Mouse (Mus musculus) kidney, embryonic 14.5 days (tissue): ENCODE data around the gene Dirc2. TPM values are rescaled to one million over a fixed set of nuclear protein-coding genes. Genes with fewer than 3 reads are reported as not detected.

Experiments used
- ATAC-seq: fragments of 200-750 bp; cut with Nextera tagmentation; 2 replicates; pipeline ENCODE4 v1.8.0; 2017; ENCODE audit warnings: moderate number of reproducible peaks, mild to moderate bottlenecking, moderate TSS enrichment, moderate library complexity; ENCODE audit not compliant: low FRiP score, low TSS enrichment
- H3K27ac ChIP-seq: fragments of 300-500 bp; sonication (generic); 2 replicates; pipeline ENCODE4 v1.5.1; 2014; ENCODE audit warnings: low read depth, mild to moderate bottlenecking, low read length, moderate library complexity, mixed read lengths
- H3K27me3 ChIP-seq: fragments of 300-500 bp; sonication (generic); 2 replicates; pipeline ENCODE4 v1.6.1; 2014; ENCODE audit warnings: mild to moderate bottlenecking, low read length; ENCODE audit not compliant: control insufficient read depth, insufficient read depth
- H3K36me3 ChIP-seq: fragments of 300-500 bp; sonication (generic); 2 replicates; pipeline ENCODE4 v1.6.1; 2014; ENCODE audit warnings: low read length, mixed read lengths; ENCODE audit not compliant: control insufficient read depth, insufficient read depth
- H3K4me1 ChIP-seq: fragments of 300-500 bp; sonication (generic); 2 replicates; pipeline ENCODE4 v1.6.1; 2014; ENCODE audit warnings: low read length, mixed read lengths; ENCODE audit not compliant: control insufficient read depth, insufficient read depth
- H3K4me2 ChIP-seq: fragments of 300-500 bp; sonication (generic); replicated peaks from 2 replicates; pipeline ENCODE4 v1.6.1; 2014; ENCODE audit warnings: low read depth, mild to moderate bottlenecking, low read length
- H3K4me3 ChIP-seq: fragments of 300-500 bp; sonication (generic); 2 replicates; pipeline ENCODE4 v1.5.1; 2014; ENCODE audit warnings: mild to moderate bottlenecking, low read length
- H3K9ac ChIP-seq: fragments of 300-500 bp; sonication (generic); 2 replicates; pipeline ENCODE4 v1.6.1; 2014; ENCODE audit warnings: low read depth, mild to moderate bottlenecking, low read length, moderate library complexity
- H3K9me3 ChIP-seq: fragments of 300-500 bp; sonication (generic); 2 replicates; pipeline ENCODE4 v1.6.1; 2016; ENCODE audit warnings: low read length; ENCODE audit not compliant: control insufficient read depth
- WGBS: fragments of 180-500 bp; shearing (Covaris S2); extraction: QIAGEN DNeasy Blood & Tissue Kit; methylation state at CpG from one replicate; pipeline ENCODE4 v1.1.7; 2014; 5-methylcytosine and 5-hydroxymethylcytosine counted together
- polyA plus RNA-seq: library from polyadenylated mRNA; unstranded; fragments of >200 nt; fragmentation: Nextera tagmentation; extraction: Ambion mirVana; gene quantifications from 2 replicates; pipeline ENCODE4 v1.2.1, GENCODE M21; 2014

Gene Dirc2
- polyA plus RNA-seq, 1 experiment from 2014 or later, result 17.9 TPM

DNA sequence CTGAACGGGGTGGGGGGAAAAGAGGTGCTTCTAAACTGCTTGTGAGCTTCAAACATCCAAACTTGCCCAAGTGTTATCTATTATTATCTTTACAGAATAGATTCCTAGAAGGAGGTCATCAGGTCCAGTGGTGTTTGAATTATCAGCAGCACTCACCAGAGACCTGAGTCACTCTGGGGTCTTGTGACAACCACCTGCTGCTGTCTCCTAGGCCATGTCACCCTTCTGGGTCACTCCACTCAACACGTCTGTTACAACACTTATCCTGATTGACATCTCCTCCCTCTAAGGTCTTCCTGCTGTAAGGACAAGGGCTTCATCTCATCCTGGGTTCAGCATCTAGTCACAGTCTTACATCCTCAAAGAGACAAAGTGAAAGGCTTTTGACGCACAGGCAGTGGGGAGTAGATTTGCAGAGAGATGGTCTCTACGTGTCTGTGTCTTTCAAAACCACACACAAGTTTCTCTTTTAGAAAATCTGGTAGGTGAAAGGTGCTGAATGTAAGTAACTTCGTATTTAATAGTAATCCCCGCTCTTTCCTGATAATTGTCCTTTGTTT lies 22.9 kb upstream of the Dirc2 start:
- 81% methylated on average over 6 of the region's 6 CpGs for WGBS

DNA sequence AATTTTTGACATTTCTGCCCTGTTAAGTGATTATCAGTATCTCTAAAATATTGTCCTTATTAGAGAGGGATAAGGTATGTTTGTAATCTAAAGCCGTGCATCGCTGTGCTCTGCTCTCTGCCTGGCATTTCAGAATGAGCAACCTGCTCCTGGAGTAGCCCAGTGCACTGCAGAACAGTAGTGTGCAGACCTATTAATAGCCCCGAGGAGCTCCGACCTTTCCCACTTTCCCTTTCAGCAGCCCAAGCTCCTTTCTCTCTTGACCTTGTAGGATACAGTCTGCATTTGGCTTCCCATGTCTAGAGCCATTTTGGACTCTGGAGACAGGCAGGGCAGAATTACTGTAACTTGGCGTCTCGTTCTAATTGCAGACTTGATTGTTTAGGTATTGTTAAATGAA lies 19.2 kb upstream of the Dirc2 start:
- H3K4me1 ChIP-seq, result 0 out of 2 replicates have a peak, but pooled peaks cover 4% of the 10 kb centered on the region
- no peak overlapping the region for H3K4me2 ChIP-seq
- H3K9ac ChIP-seq, result no peak overlapping the region
- H3K9me3 ChIP-seq, result no peaks in the 10 kb centered on the region
- H3K36me3 ChIP-seq, result peaks cover 5% of the 10 kb centered on the region; the same call in 1 of the 2 replicates
- no peaks in the 10 kb centered on the region for H3K27me3 ChIP-seq
- H3K27ac ChIP-seq, result no peak overlapping the region
- ATAC-seq, result no peak
- H3K4me3 ChIP-seq, result no peak overlapping the region
- 94% methylated on average over 6 of the region's 6 CpGs for WGBS

More for the DNA sequence above, 22.9 kb upstream of the Dirc2 start:
- no peak overlapping the region for H3K9ac ChIP-seq
- 0 out of 2 replicates have a peak, but pooled peaks cover 3% of the 10 kb centered on the region for H3K4me1 ChIP-seq
- H3K27ac ChIP-seq, result no peak overlapping the region
- H3K36me3 ChIP-seq, result peaks cover 5% of the 10 kb centered on the region; the same call in 1 of the 2 replicates
- H3K4me2 ChIP-seq, result no peak overlapping the region
- no peaks in the 10 kb centered on the region for H3K27me3 ChIP-seq
- no peak for ATAC-seq
- H3K4me3 ChIP-seq, result no peak overlapping the region
- H3K9me3 ChIP-seq, result no peaks in the 10 kb centered on the region

DNA sequence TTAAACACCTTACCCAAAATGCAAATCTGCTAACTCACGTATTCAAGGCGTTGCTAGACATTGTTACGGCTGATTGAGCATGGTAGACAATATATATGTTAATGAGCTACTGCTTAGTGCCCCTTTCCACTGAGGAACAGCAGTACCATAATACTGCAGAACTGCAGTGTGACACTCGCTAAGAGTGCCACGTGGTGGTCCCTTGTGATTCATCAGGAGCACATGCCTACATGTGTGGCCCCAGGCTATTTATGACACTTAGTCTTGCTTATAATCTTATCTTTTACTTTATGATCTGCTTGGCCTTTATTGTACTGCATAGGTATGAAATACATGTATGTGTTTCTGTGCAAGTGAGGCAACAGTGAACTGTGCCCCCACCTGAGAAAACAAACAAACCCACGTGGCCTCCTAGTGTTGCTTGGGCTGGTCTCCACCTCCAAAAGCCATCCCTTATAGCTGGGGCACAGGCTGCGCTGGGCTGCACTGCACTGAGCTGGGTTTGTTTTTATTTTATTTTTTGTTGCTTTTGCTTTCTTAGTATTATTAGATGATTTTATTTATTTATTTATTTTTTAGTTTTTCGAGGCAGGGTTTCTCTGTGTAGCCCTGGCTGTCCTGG lies 18.5 kb upstream of the Dirc2 start:
- 0 out of 2 replicates have a peak, but pooled peaks cover 4% of the 10 kb centered on the region for H3K4me1 ChIP-seq
- no peak overlapping the region for H3K9ac ChIP-seq
- H3K4me3 ChIP-seq, result no peak overlapping the region
- no peaks in the 10 kb centered on the region for H3K9me3 ChIP-seq
- no peak for ATAC-seq
- no peak overlapping the region for H3K4me2 ChIP-seq
- H3K27ac ChIP-seq, result no peak overlapping the region
- H3K27me3 ChIP-seq, result no peaks in the 10 kb centered on the region
- WGBS, result 75% methylated on average over 8 of the region's 8 CpGs
- H3K36me3 ChIP-seq, result peaks cover 5% of the 10 kb centered on the region; the same call in 1 of the 2 replicates

DNA sequence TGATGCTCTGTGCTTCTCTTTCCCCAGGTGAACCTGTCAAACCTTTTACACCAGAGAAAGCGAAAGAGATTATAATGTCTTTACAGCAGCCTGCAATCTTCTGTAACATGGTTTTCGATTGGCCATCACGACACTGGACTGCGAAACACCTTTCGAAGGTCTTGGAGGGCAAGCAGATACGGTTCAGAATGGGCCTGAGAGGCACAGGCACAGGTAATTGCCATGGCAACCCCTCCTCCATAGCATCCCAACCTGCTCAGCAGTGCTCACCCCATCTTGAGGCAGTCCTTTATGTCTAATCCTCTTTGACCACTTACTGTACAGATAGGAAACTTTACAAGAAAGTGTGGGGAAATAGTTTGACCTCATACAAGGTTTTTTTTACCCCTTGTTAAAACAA lies 18.0 kb upstream of the Dirc2 start:
- no peak for ATAC-seq
- H3K27me3 ChIP-seq, result no peaks in the 10 kb centered on the region
- no peak overlapping the region for H3K4me2 ChIP-seq
- no peak overlapping the region for H3K4me3 ChIP-seq
- no peak overlapping the region for H3K27ac ChIP-seq
- no peak overlapping the region for H3K9ac ChIP-seq
- WGBS, result 91% methylated on average over 6 of the region's 6 CpGs
- no peaks in the 10 kb centered on the region for H3K9me3 ChIP-seq
- H3K36me3 ChIP-seq, result peaks cover 5% of the 10 kb centered on the region; the same call in 1 of the 2 replicates
- 0 out of 2 replicates have a peak, but pooled peaks cover 4% of the 10 kb centered on the region for H3K4me1 ChIP-seq

DNA sequence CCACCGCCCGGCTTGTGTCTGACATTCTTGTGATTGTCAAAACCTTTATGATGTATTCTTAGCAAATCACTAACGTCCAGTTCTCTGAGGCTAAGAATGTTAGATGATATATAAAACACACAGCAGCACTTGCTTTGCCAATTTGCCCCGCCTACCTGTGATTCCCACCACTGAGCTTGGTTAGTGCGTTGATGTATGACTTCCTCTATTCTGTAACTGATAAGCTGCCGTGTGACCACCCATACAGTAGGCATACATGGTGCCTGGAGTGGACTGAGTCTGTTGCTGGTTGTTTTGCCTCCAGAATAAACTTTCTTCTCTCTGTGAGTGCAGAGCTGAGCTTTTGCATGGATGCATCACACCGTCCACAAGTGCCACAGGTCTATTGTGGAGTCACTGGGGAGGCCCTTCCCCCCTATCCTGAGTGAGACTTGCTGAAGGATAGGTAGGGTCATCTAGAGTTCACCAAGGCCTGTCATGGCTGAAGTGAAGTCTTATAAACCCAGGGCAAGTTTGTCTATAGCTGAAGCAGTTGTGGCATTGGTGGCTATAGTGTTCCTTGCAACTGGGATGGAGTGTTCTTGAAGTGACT lies 15.1 kb upstream of the Dirc2 start:
- Histone ChIP-seq H3K4me2 (no peak overlapping the region), H3K27me3 (no peaks in the 10 kb centered on the region), H3K4me1 (0 out of 2 replicates have a peak, but pooled peaks cover 4% of the 10 kb centered on the region), H3K4me3 (no peak overlapping the region), H3K27ac (no peak overlapping the region), H3K36me3 (peaks cover 5% of the 10 kb centered on the region; the same call in 1 of the 2 replicates), H3K9me3 (no peaks in the 10 kb centered on the region), H3K9ac (no peak overlapping the region)
- no peak for ATAC-seq
- 67% methylated on average over 7 of the region's 7 CpGs for WGBS

DNA sequence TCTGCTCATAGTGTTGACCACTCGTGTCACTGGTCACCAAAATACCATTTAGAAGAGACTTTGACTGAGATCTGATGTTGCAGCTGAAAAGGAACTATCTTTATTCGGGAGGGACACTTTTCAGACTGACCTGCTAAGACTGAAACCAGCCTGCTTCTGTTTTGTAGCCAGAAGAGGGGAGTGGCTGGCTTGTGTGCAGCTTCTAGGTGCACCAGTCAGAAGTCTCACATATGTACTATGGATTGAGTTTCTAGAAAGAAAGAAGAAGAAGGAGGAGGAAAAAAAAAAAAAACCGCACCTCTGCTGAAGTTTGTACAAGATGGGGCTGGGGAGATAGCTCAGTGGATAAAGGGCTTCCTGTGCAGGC lies 14.0 kb upstream of the Dirc2 start:
- H3K4me1 ChIP-seq, result 0 out of 2 replicates have a peak, but pooled peaks cover 4% of the 10 kb centered on the region
- H3K4me2 ChIP-seq, result no peak overlapping the region
- WGBS, result 77% methylated on average over 3 of the region's 3 CpGs
- H3K9ac ChIP-seq, result no peak overlapping the region
- no peaks in the 10 kb centered on the region for H3K9me3 ChIP-seq
- H3K27me3 ChIP-seq, result no peaks in the 10 kb centered on the region
- no peak for ATAC-seq
- H3K36me3 ChIP-seq, result no peaks in the 10 kb centered on the region
- H3K4me3 ChIP-seq, result no peak overlapping the region
- H3K27ac ChIP-seq, result no peak overlapping the region

DNA sequence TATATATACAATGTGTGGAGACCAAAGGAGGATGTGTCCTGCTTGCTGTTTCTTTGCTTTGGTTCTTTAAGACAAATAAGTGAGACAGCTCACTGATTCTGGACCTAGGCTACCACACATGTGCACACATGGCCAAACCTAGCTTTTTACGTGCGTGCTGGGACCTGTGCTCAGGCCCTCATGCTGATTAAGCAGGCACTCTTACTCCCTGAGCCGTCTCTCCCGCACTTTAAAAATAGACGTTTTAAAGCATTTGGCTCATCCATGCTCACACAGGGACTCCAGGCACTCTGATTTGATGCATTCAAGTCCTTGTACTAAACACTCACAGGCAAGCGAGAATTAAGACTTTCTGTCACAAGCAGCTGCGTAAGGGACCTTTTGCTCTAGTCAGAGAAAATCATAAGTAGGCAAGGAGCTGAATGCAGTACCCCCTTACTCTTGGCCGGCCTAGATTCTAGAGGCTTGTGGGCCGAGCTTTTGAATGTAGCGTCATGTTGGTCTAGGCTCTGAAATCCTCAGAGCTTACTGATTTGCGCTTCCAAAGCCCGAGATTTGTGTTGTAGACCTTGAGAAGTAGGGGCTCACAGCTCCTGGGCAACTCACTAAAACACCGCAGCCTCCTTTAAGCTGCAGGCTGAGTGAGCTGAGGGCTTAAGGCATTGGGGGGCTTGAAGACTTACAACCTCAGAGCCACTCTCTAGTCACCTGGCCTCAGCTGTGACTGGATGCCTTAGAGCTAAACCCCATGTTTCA lies 13.5 kb upstream of the Dirc2 start:
- no peak for ATAC-seq
- 0 out of 2 replicates have a peak, but pooled peaks cover 4% of the 10 kb centered on the region for H3K4me1 ChIP-seq
- H3K4me3 ChIP-seq, result no peak overlapping the region
- H3K9me3 ChIP-seq, result no peaks in the 10 kb centered on the region
- H3K27ac ChIP-seq, result no peak overlapping the region
- no peak overlapping the region for H3K4me2 ChIP-seq
- WGBS, result 89% methylated on average over 13 of the region's 13 CpGs
- H3K27me3 ChIP-seq, result no peaks in the 10 kb centered on the region
- no peak overlapping the region for H3K9ac ChIP-seq
- H3K36me3 ChIP-seq, result no peaks in the 10 kb centered on the region

DNA sequence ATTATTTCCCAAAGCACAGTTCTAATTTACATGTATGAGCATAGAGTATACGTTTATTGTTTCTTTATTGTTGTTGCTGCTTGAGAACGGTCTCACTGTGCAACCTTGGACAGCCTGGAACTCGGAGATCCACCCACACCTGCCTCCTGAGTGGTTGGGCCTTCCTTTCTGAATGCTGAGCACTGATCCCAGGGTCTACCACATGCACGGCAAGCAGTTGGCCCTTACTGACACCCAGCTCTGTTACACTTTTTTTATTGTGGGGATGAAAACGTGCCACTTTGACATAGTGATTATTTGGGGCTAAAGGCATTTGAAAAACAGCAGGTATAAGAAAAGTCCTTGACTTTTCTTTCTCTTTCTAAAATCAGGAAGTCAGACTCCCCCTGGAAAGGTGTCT lies 12.5 kb upstream of the Dirc2 start:
- H3K4me3 ChIP-seq, result no peak overlapping the region
- H3K27ac ChIP-seq, result no peak overlapping the region
- no peaks in the 10 kb centered on the region for H3K9me3 ChIP-seq
- H3K27me3 ChIP-seq, result no peaks in the 10 kb centered on the region
- H3K9ac ChIP-seq, result no peak overlapping the region
- no peak overlapping the region for H3K4me2 ChIP-seq
- 84% methylated on average over 5 of the region's 5 CpGs for WGBS
- H3K36me3 ChIP-seq, result no peaks in the 10 kb centered on the region
- 0 out of 2 replicates have a peak, but pooled peaks cover 4% of the 10 kb centered on the region for H3K4me1 ChIP-seq
- no peak for ATAC-seq
